Mouse (Mus musculus) limb, embryonic 11.5 days (tissue): ENCODE results near the gene Efcab11. TPM values are rescaled to one million over a fixed set of nuclear protein-coding genes. Genes with fewer than 3 reads are reported as not detected.
A peak's percentile ranks its signal among the peaks of the same experiment; 100 is the strongest.
"Not testable (repeated sequence)": the region's sequence is repeated elsewhere in the genome, so short reads cannot be mapped to it uniquely, and the experiment has no call there.

Experiments
- ATAC-seq: fragments of 200-750 bp; cut with Nextera tagmentation; 2 replicates; pipeline ENCODE4 v1.8.0; 2017; ENCODE audit warnings: low read depth; ENCODE audit not compliant: insufficient number of reproducible peaks, low FRiP score, low TSS enrichment
- DNase-seq: peaks from one replicate; pipeline ENCODE4 v3.0.0-alpha.2; 2015; ENCODE audit warnings: low spot score
- H3K27ac ChIP-seq: fragments of 300-500 bp; sonication (generic); replicated peaks from 2 replicates; pipeline ENCODE4 v1.5.1; 2014; ENCODE audit warnings: low read depth, mild to moderate bottlenecking, low read length
- H3K27me3 ChIP-seq: fragments of 300-500 bp; sonication (generic); 2 replicates; pipeline ENCODE4 v1.6.1; 2014; ENCODE audit warnings: mild to moderate bottlenecking, low read length, mixed read lengths; ENCODE audit not compliant: control insufficient read depth, insufficient read depth
- H3K36me3 ChIP-seq: fragments of 300-500 bp; sonication (generic); 2 replicates; pipeline ENCODE4 v1.6.1; 2014; ENCODE audit warnings: mild to moderate bottlenecking, low read length, moderate library complexity, mixed read lengths; ENCODE audit not compliant: control insufficient read depth, insufficient read depth
- H3K4me1 ChIP-seq: fragments of 300-500 bp; sonication (generic); 2 replicates; pipeline ENCODE4 v1.6.1; 2014; ENCODE audit warnings: low read length, mixed read lengths; ENCODE audit not compliant: control insufficient read depth, insufficient read depth
- H3K4me2 ChIP-seq: fragments of 300-500 bp; sonication (generic); 2 replicates; pipeline ENCODE4 v1.6.1; 2014; ENCODE audit warnings: low read depth, mild to moderate bottlenecking, moderate library complexity; ENCODE audit not compliant: severe bottlenecking
- H3K4me3 ChIP-seq: fragments of 300-500 bp; sonication (generic); 2 replicates; pipeline ENCODE4 v1.5.1; 2014; ENCODE audit warnings: low read depth, low read length
- H3K9ac ChIP-seq: fragments of 300-500 bp; sonication (generic); 2 replicates; pipeline ENCODE4 v1.6.1; 2014; ENCODE audit warnings: mild to moderate bottlenecking, low read length
- H3K9me3 ChIP-seq: fragments of 300-500 bp; sonication (generic); 2 replicates; pipeline ENCODE4 v1.6.1; 2016; ENCODE audit warnings: low read length; ENCODE audit not compliant: control insufficient read depth
- WGBS: fragments of 180-500 bp; shearing (Covaris S2); extraction: QIAGEN DNeasy Blood & Tissue Kit; methylation state at CpG from one replicate; pipeline ENCODE4 v1.1.7; 2014; 5-methylcytosine and 5-hydroxymethylcytosine counted together
- polyA plus RNA-seq: library from polyadenylated mRNA; unstranded; fragments of >200 nt; fragmentation: Nextera tagmentation; extraction: Ambion mirVana; gene quantifications from 2 replicates; pipeline ENCODE4 v1.2.1, GENCODE M21; 2014

The Efcab11 gene
- polyA plus RNA-seq, 1 experiment from 2014 or later: 21.3 TPM

- WGBS: 75% methylated on average over 11 of the region's 11 CpGs
- no peak overlapping the region for H3K4me3 ChIP-seq
- no peak overlapping the region for H3K4me2 ChIP-seq
- no peak overlapping the region for H3K9ac ChIP-seq
- no peaks in the 10 kb centered on the region for H3K27me3 ChIP-seq
- H3K27ac ChIP-seq: no peak overlapping the region
- H3K9me3 ChIP-seq: no peaks in the 10 kb centered on the region
- DNase-seq (no peak), ATAC-seq (no peak)
- no peaks in the 10 kb centered on the region for H3K4me1 ChIP-seq
- H3K36me3 ChIP-seq: no peaks in the 10 kb centered on the region
Observed at GRCm38 (mm10) chr12:99838109-99838508, 46.1 kb downstream of the Efcab11 start.

GRCm38 (mm10) chr12:99837528-99837927 is 46.7 kb downstream of the Efcab11 start:
- Histone ChIP-seq H3K4me1 (no peaks in the 10 kb centered on the region), H3K27me3 (no peaks in the 10 kb centered on the region), H3K4me2 (no peak overlapping the region), H3K36me3 (no peaks in the 10 kb centered on the region), H3K9me3 (no peaks in the 10 kb centered on the region), H3K4me3 (no peak overlapping the region), H3K27ac (no peak overlapping the region), H3K9ac (no peak overlapping the region)
- DNase-seq (no peak), ATAC-seq (no peak)
- WGBS: 89% methylated on average over 5 of the region's 5 CpGs

DNA sequence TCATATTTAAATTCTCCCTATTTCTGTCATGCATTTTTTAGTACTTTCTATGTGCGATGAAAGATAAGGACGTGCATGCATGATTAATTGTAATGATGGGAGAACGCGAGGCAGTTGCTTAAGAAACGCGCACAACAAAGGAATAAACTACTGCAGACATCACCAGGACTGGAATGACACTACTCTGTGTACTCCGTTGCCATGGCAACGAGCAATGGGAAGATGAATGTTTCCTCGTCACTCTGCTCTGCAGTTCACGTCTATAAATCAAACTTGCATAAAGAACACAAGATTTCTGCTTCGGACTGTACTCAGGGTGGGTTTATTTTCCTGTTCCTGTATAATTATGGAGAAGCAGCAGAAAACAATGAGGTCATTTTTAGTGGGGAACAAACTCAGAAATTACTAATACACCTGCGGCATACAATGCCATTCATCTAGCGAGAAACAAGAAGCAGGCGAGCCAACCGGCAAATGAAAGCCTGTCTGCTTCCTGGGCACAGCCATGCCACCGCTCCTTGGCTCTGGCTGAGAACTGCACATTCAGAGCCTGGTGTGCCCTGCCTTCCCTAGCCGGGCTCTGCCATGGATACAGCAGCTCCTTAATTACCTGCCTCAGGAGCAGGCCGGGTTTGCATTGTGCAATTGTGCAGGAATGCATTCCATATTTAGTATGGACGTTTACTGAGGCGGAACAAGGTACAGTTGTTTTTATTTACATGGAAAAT is 47.7 kb downstream of the Efcab11 start:
- DNase-seq (peak; percentile 36), ATAC-seq (no peak; the same call in 1 of the 2 replicates)
- Histone ChIP-seq H3K4me1 (no peaks in the 10 kb centered on the region), H3K9ac (no peak overlapping the region), H3K36me3 (no peaks in the 10 kb centered on the region), H3K4me2 (no peak overlapping the region), H3K27me3 (no peaks in the 10 kb centered on the region), H3K27ac (no peak overlapping the region), H3K9me3 (no peaks in the 10 kb centered on the region), H3K4me3 (no peak overlapping the region)
- 82% methylated on average over 20 of the region's 20 CpGs for WGBS

DNA sequence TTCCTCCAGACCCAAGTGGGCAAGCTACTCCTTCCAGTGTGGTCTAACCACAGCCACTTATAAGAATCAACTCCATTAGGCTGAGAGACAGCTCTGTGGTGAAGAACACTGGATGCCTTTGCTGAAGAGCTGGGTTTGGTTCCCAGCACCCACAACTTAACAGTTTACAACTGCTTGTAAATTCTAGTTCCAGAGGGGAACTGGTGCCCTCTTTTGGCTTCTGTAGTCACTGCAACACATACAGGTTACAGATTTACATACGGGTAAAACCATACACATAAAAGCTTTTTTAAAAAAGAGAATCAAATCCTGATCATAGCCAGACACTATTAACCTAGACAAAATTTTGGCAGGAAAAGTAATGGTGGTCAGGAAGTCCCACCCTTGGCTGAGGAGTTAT is 50.8 kb downstream of the Efcab11 start:
- Histone ChIP-seq H3K9me3 (no peaks in the 10 kb centered on the region), H3K4me1 (no peaks in the 10 kb centered on the region), H3K27ac (no peak overlapping the region), H3K27me3 (no peaks in the 10 kb centered on the region), H3K4me2 (no peak overlapping the region), H3K36me3 (no peaks in the 10 kb centered on the region), H3K4me3 (no peak overlapping the region), H3K9ac (no peak overlapping the region)
- no peak for DNase-seq
- WGBS: 98% methylated on average over 1 of the region's 1 CpGs
- no peak for ATAC-seq

DNA sequence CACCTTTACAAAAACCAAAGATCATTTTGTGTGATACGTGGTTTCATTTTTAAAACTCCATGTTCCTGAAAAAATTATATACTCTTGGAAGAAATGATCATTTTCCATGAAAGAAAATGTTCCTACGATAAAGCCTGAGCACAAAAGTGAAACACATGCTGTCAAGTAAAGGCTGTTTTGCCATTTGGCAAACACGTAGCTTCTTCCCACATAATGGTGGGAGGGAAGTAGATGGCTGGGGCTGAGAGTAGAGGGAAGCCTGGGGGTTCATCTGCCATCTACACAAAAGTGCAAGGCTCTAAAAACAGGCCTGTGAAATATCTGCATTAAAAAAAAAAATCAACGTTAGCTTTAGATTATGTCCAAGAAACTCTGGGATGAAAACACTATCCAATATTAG is 61.6 kb downstream of the Efcab11 start:
- no peaks in the 10 kb centered on the region for H3K9me3 ChIP-seq
- no peaks in the 10 kb centered on the region for H3K27me3 ChIP-seq
- no peak overlapping the region for H3K9ac ChIP-seq
- H3K4me3 ChIP-seq: no peak overlapping the region
- no peak overlapping the region for H3K27ac ChIP-seq
- no peaks in the 10 kb centered on the region for H3K4me1 ChIP-seq
- WGBS: 91% methylated on average over 4 of the region's 4 CpGs
- no peak overlapping the region for H3K4me2 ChIP-seq
- H3K36me3 ChIP-seq: no peaks in the 10 kb centered on the region
- ATAC-seq (no peak), DNase-seq (no peak)

GRCm38 (mm10) chr12:99821309-99821934 is 62.8 kb downstream of the Efcab11 start:
- Histone ChIP-seq H3K36me3 (no peaks in the 10 kb centered on the region), H3K4me2 (no peak overlapping the region), H3K4me1 (no peaks in the 10 kb centered on the region), H3K9ac (no peak overlapping the region), H3K27me3 (no peaks in the 10 kb centered on the region), H3K27ac (no peak overlapping the region), H3K9me3 (no peaks in the 10 kb centered on the region), H3K4me3 (no peak overlapping the region)
- ATAC-seq: no peak
- DNase-seq: no peak
- WGBS: 83% methylated on average over 12 of the region's 12 CpGs

DNA sequence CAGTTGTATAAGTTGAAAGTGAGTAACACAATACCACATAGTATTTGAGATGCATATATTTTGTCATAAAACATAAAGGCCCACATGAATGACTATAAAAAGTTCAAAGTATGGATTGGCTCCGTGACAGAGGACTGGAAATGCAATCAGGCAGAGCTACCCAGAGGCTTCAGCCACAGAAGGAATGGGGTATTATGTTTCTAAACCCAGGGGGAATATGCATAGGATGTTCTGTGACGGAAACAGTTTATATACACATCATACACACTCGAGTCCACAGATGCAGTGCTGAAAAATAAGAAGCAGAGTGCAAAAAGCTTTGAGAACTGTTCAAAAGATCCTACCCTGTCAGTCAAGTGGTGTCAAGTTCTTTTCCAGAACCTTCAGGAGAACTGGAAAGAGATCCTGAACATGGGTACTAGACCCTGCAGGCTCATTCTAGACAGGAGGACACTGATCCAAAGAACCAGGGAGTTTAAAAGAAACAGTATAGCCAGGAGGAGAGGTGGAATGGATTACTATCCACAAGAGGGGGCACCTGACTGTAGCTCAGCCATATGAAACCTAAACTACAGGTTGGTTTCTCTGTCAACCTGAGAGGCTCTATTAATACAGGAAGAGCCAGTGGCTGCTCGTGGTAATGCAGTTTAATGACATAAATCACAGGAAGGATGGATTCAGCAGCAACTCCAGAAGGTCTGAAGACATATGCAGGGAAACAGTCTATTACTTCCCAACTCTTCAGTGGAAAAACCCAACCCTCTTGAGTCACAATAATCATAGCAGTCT is 64.9 kb downstream of the Efcab11 start:
- no peak for ATAC-seq
- DNase-seq: no peak
- Histone ChIP-seq H3K27ac (no peak overlapping the region), H3K4me2 (no peak overlapping the region), H3K9ac (no peak overlapping the region), H3K36me3 (no peaks in the 10 kb centered on the region), H3K4me3 (no peak overlapping the region), H3K27me3 (no peaks in the 10 kb centered on the region), H3K9me3 (no peaks in the 10 kb centered on the region), H3K4me1 (no peaks in the 10 kb centered on the region)
- 67% methylated on average over 4 of the region's 4 CpGs for WGBS

DNA sequence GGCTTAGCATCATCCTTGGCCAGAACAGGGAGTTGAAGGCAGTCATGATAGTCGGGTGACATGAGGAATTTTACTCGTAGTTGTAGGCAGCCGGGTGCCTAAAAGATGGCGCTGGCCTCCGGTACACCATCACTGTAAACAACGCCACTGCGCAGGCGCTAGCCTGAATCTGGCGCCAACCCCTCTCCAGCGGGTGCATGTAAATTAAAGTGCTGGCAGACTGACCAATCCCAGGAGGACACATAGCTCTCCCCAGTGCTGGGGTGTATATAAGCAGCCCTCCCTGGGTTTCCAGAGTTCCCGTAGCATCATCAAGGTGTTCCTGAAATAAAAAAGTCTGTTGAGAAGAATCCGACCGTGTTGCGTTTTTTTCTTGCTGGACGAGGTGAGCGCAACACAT is 66.2 kb downstream of the Efcab11 start:
- not testable (repeated sequence) for H3K4me2 ChIP-seq, H3K9me3 ChIP-seq, H3K27me3 ChIP-seq, H3K9ac ChIP-seq, ATAC-seq, H3K4me1 ChIP-seq, DNase-seq, H3K4me3 ChIP-seq, H3K27ac ChIP-seq, H3K36me3 ChIP-seq
- WGBS: 97% methylated on average over 16 of the region's 16 CpGs
